Mouse (Mus musculus) intestine, embryonic 16.5 days (tissue): Measurements from ENCODE around the gene Krtap9-5. TPM values are rescaled to one million over a fixed set of nuclear protein-coding genes. Genes with fewer than 3 reads are reported as not detected.

Experiments used
- ATAC-seq: fragments of 200-750 bp; cut with Nextera tagmentation; 2 replicates; pipeline ENCODE4 v1.8.0; 2017; ENCODE audit warnings: moderate TSS enrichment, moderate library complexity
- H3K27ac ChIP-seq: fragments of 300-500 bp; sonication (generic); 2 replicates; pipeline ENCODE4 v1.5.1; 2014; ENCODE audit warnings: mild to moderate bottlenecking, low read length
- H3K27me3 ChIP-seq: fragments of 300-500 bp; sonication (generic); replicated peaks from 2 replicates; pipeline ENCODE4 v1.6.1; 2014; ENCODE audit warnings: low read length, control low read depth, mixed read lengths; ENCODE audit not compliant: control insufficient read depth, insufficient read depth
- H3K36me3 ChIP-seq: fragments of 300-500 bp; sonication (generic); 2 replicates; pipeline ENCODE4 v1.6.1; 2014; ENCODE audit warnings: low read length, control low read depth; ENCODE audit not compliant: control insufficient read depth, insufficient read depth
- H3K4me1 ChIP-seq: fragments of 300-500 bp; sonication (generic); 2 replicates; pipeline ENCODE4 v1.6.1; 2014; ENCODE audit warnings: low read length, control low read depth, mixed read lengths; ENCODE audit not compliant: control insufficient read depth, insufficient read depth
- H3K4me2 ChIP-seq: fragments of 300-500 bp; sonication (generic); 2 replicates; pipeline ENCODE4 v1.6.1; 2014; ENCODE audit warnings: low read depth, low read length, control low read depth
- H3K4me3 ChIP-seq: fragments of 300-500 bp; sonication (generic); 2 replicates; pipeline ENCODE4 v1.5.1; 2014; ENCODE audit warnings: mild to moderate bottlenecking, low read length
- H3K9ac ChIP-seq: fragments of 300-500 bp; sonication (generic); 2 replicates; pipeline ENCODE4 v1.6.1; 2014; ENCODE audit warnings: low read depth, low read length
- H3K9me3 ChIP-seq: fragments of 300-500 bp; sonication (generic); 2 replicates; pipeline ENCODE4 v1.6.1; 2016; ENCODE audit warnings: low read length, control low read depth; ENCODE audit not compliant: control insufficient read depth
- WGBS: fragments of 180-500 bp; shearing (Covaris S2); extraction: QIAGEN DNeasy Blood & Tissue Kit; methylation state at CpG from one replicate; pipeline ENCODE4 v1.1.7; 2014; 5-methylcytosine and 5-hydroxymethylcytosine counted together
- polyA plus RNA-seq: library from polyadenylated mRNA; unstranded; fragments of >200 nt; fragmentation: Nextera tagmentation; extraction: Ambion mirVana; gene quantifications from 2 replicates; pipeline ENCODE4 v1.2.1, GENCODE M21; 2015

Krtap9-5 gene
- not detected in 2 replicates for polyA plus RNA-seq

DNA sequence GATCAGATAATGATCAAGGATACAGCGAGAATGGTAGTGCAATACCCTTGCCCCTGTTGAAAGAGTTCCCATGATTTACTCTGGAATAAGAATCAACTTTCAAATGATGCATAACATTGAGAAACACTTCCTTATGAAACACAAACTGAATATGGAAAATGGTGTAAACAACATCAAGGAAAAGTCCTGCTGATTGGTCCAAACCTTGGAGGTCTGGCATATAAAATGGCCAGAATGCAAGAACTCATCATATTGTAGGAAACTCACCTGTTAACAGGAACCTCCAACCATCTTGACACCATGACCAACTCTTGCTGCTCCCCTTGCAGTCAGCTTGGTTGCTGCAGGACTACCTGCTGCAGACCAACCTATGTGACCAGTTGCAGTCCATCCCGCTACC, at the start of gene Krtap9-5:
Gene Krtap9-5, plus strand, starts transcription at position 301 of the 400 bp plus-strand sequence.
- no peak within 1 kb of the TSS for H3K4me3 ChIP-seq
- ATAC-seq: no peak
- no peak within 1 kb of the TSS for H3K4me2 ChIP-seq
- no peaks in the 10 kb centered on the region for H3K36me3 ChIP-seq
- no peak within 1 kb of the TSS for H3K9ac ChIP-seq
- H3K9me3 ChIP-seq: no peaks in the 10 kb centered on the region
- no peaks in the 10 kb centered on the region for H3K27me3 ChIP-seq
- H3K27ac ChIP-seq: no peak within 1 kb of the TSS
- WGBS: 87% methylated on average over 2 of the region's 2 CpGs
- no peaks in the 10 kb centered on the region for H3K4me1 ChIP-seq

- Histone ChIP-seq H3K9me3 (no peaks in the 10 kb centered on the region), H3K27me3 (no peaks in the 10 kb centered on the region), H3K4me2 (no peak within 1 kb of the TSS), H3K36me3 (no peaks in the 10 kb centered on the region), H3K4me1 (no peaks in the 10 kb centered on the region), H3K4me3 (no peak within 1 kb of the TSS), H3K27ac (no peak within 1 kb of the TSS), H3K9ac (no peak within 1 kb of the TSS)
- no peak for ATAC-seq
- WGBS: 79% methylated on average over 2 of the region's 2 CpGs
These were observed 40.7 kb upstream of the Krtap9-5 start, which contains the start of gene Krtap31-1 for GRCm38 (mm10) chr11:99907620-99908019. Krtap31-1 (plus strand) TSS chr11:99907920.

GRCm38 (mm10) chr11:99914451-99914850, 33.8 kb upstream of the Krtap9-5 start, which contains the start of gene Gm11565:
Gm11565 (plus strand) TSS chr11:99914751.
- 81% methylated on average over 3 of the region's 3 CpGs for WGBS
- no peak for ATAC-seq
- no peaks in the 10 kb centered on the region for H3K36me3 ChIP-seq

GRCm38 (mm10) chr11:99935991-99936390, 12.3 kb upstream of the Krtap9-5 start, which contains the start of gene Krtap31-2:
Krtap31-2 (plus strand) TSS chr11:99936291.
- H3K36me3 ChIP-seq: no peaks in the 10 kb centered on the region
- no peaks in the 10 kb centered on the region for H3K4me1 ChIP-seq
- no peak within 1 kb of the TSS for H3K4me3 ChIP-seq
- 91% methylated on average over 1 of the region's 1 CpGs for WGBS
- ATAC-seq: no peak
- no peak within 1 kb of the TSS for H3K9ac ChIP-seq
- no peaks in the 10 kb centered on the region for H3K9me3 ChIP-seq
- no peaks in the 10 kb centered on the region for H3K27me3 ChIP-seq
- H3K27ac ChIP-seq: no peak within 1 kb of the TSS
- H3K4me2 ChIP-seq: no peak within 1 kb of the TSS

More at GRCm38 (mm10) chr11:99914451-99914850, 33.8 kb upstream of the Krtap9-5 start, which contains the start of gene Gm11565:
- H3K27me3 ChIP-seq: no peaks in the 10 kb centered on the region
- no peak within 1 kb of the TSS for H3K9ac ChIP-seq
- no peaks in the 10 kb centered on the region for H3K4me1 ChIP-seq
- no peak within 1 kb of the TSS for H3K4me3 ChIP-seq
- H3K27ac ChIP-seq: no peak within 1 kb of the TSS
- no peak within 1 kb of the TSS for H3K4me2 ChIP-seq
- H3K9me3 ChIP-seq: no peaks in the 10 kb centered on the region

DNA sequence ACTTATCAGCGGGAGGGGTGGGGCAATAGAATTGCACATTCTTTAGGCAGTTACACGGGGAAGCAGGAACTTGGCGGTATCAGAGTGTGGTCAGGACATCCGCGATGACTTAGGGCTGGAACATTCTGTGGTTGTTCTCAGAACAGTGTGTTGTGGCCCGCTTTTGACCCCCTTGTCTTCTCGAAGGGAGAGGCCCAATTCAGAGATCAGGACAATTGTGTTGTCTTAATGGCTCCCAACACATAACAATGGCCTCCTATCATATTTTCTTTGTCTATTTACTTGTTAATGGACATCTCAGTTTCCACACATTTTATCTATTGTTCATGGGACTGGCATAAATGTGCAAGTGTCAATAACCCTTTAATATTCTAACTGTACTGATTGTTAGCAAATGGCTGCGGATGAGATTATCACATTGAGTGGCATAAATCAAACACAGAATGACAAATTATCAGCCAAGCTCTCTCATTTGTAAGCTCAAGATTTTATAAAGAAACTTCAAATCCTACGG, 10.5 kb upstream of the Krtap9-5 start:
- H3K27ac ChIP-seq: no peak overlapping the region
- 80% methylated on average over 9 of the region's 9 CpGs for WGBS
- ATAC-seq: no peak

DNA sequence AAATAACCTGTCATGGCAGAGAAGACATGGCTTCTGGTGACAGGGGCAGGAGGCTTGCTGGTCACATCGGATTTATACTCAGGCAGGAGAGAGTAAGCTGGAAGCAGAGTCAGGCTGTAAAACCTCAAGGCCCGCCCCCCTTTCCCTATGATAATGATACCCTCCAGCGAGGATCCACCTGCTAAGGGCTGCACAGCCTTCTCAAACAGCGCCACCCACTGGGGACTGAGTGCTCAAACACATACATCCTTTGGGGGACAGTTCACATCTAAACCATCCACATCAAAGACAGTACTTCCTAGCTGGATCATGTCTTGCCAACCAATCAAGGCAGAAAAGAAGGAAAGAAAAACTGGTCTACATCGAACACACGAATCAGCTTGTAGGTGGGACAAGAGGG, 15.9 kb downstream of the Krtap9-5 start:
- Histone ChIP-seq H3K4me1 (no peaks in the 10 kb centered on the region), H3K9ac (no peak overlapping the region), H3K27me3 (no peaks in the 10 kb centered on the region), H3K4me3 (no peak overlapping the region), H3K36me3 (no peaks in the 10 kb centered on the region), H3K9me3 (no peaks in the 10 kb centered on the region), H3K27ac (no peak overlapping the region), H3K4me2 (no peak overlapping the region)
- ATAC-seq: no peak
- WGBS: 51% methylated on average over 6 of the region's 6 CpGs

More for the DNA sequence above, 10.5 kb upstream of the Krtap9-5 start:
- H3K36me3 ChIP-seq: no peaks in the 10 kb centered on the region
- no peak overlapping the region for H3K4me3 ChIP-seq
- H3K9ac ChIP-seq: no peak overlapping the region
- no peak overlapping the region for H3K4me2 ChIP-seq
- H3K9me3 ChIP-seq: no peaks in the 10 kb centered on the region
- no peaks in the 10 kb centered on the region for H3K27me3 ChIP-seq
- no peaks in the 10 kb centered on the region for H3K4me1 ChIP-seq

GRCm38 (mm10) chr11:99965961-99966360, 17.7 kb downstream of the Krtap9-5 start:
- Histone ChIP-seq H3K27ac (no peak overlapping the region), H3K4me3 (no peak overlapping the region), H3K4me1 (no peaks in the 10 kb centered on the region), H3K9me3 (no peaks in the 10 kb centered on the region), H3K36me3 (no peaks in the 10 kb centered on the region), H3K9ac (no peak overlapping the region), H3K4me2 (no peak overlapping the region), H3K27me3 (no peaks in the 10 kb centered on the region)
- ATAC-seq: no peak
- WGBS: 19% methylated on average over 2 of the region's 2 CpGs

DNA sequence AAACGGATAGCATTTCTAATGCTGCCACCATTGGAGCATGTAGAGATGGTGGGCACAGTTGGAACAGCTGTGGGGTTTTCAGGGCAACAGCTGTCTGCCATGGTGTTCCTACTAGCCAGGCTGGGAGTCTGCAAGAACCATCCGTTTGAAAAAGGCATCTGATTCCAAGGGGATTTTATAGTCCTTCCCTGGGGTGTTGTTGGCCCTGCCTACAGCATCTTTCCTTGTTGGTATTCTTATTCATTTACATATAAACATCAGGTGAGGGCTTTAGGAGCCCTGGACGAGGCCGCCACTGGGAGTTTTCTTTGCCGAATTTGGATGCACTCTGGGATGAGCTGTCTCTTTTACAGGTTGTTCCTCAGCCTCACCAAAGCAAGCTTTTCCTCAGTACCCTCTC, 30.7 kb downstream of the Krtap9-5 start, which contains the start of gene Krtap29-1:
Gene Krtap29-1, minus strand, starts transcription at position 101 of the 400 bp plus-strand sequence.
- Histone ChIP-seq H3K4me1 (no peaks in the 10 kb centered on the region), H3K36me3 (no peaks in the 10 kb centered on the region), H3K9ac (no peak within 1 kb of the TSS), H3K4me3 (no peak within 1 kb of the TSS), H3K27ac (no peak within 1 kb of the TSS), H3K27me3 (no peaks in the 10 kb centered on the region), H3K4me2 (no peak within 1 kb of the TSS), H3K9me3 (no peaks in the 10 kb centered on the region)
- 72% methylated on average over 5 of the region's 5 CpGs for WGBS
- no peak for ATAC-seq

- no peak overlapping the region for H3K9ac ChIP-seq
- no peak overlapping the region for H3K4me2 ChIP-seq
- no peak overlapping the region for H3K27ac ChIP-seq
- no peaks in the 10 kb centered on the region for H3K4me1 ChIP-seq
- H3K27me3 ChIP-seq: no peaks in the 10 kb centered on the region
- H3K36me3 ChIP-seq: no peaks in the 10 kb centered on the region
- 87% methylated on average over 9 of the region's 9 CpGs for WGBS
- H3K9me3 ChIP-seq: no peaks in the 10 kb centered on the region
- H3K4me3 ChIP-seq: no peak overlapping the region
- no peak for ATAC-seq
These were observed 34.5 kb downstream of the Krtap9-5 start for GRCm38 (mm10) chr11:99982731-99983130.

GRCm38 (mm10) chr11:99983442-99983841, 35.2 kb downstream of the Krtap9-5 start:
- H3K9ac ChIP-seq: no peak overlapping the region
- no peaks in the 10 kb centered on the region for H3K9me3 ChIP-seq
- 83% methylated on average over 1 of the region's 1 CpGs for WGBS
- H3K27ac ChIP-seq: no peak overlapping the region
- H3K4me2 ChIP-seq: no peak overlapping the region
- no peak overlapping the region for H3K4me3 ChIP-seq
- no peak for ATAC-seq
- H3K4me1 ChIP-seq: no peaks in the 10 kb centered on the region
- no peaks in the 10 kb centered on the region for H3K36me3 ChIP-seq
- no peaks in the 10 kb centered on the region for H3K27me3 ChIP-seq
